Mouse (Mus musculus) gonadal fat pad, adult 2 months (tissue): ENCODE results near the gene Gm7073. TPM values are rescaled to one million over a fixed set of nuclear protein-coding genes. Genes with fewer than 3 reads are reported as not detected.

Experiments
- polyA plus RNA-seq: library from polyadenylated mRNA; depleted of rRNA; stranded (reverse); fragments of >200 nt; gene quantifications from 2 replicates; pipeline ENCODE4 v1.2.3, GENCODE M21; 2012; rRNA removed

The Gm7073 gene
- polyA plus RNA-seq, 1 experiment: not detected

Other genes with a start within 250 kb of the Gm7073 start
- 4.4 and 5.4 TPM in 2 replicates for gene Atp11c, start 53.4 kb upstream of the Gm7073 start, polyA plus RNA-seq